Mouse (Mus musculus): ENCODE data around the gene Sec24c. TPM values are rescaled to one million over a fixed set of nuclear protein-coding genes. Genes with fewer than 3 reads are reported as not detected.

Gene Sec24c
- polyA plus RNA-seq, 1 experiment from 2014 or later: 92.7 TPM

DNA sequence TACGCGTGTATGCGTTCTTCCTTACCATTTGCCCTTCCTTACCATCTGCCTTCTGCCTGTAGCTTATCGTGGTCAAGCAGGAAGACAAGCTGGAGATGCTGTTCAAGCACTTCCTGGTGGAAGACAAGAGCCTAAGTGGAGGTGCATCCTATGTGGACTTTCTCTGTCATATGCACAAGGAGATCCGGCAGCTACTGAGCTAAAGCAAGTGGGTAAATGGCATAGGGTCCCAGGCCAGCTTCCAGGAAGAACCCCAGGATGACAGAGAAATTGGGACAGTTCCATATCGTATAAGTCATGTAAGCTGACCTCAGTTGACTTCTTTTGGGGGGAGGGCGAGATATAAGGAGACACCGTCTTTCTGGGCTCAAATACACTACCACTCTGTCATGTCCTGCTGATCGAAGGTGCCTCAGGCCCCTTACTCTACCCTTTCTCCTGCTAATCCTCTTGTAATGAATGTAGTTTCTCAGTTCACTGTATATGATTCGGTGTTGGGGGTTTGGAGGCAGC is 19.5 kb downstream of the Sec24c start:
- ATAC-seq: no peak

DNA sequence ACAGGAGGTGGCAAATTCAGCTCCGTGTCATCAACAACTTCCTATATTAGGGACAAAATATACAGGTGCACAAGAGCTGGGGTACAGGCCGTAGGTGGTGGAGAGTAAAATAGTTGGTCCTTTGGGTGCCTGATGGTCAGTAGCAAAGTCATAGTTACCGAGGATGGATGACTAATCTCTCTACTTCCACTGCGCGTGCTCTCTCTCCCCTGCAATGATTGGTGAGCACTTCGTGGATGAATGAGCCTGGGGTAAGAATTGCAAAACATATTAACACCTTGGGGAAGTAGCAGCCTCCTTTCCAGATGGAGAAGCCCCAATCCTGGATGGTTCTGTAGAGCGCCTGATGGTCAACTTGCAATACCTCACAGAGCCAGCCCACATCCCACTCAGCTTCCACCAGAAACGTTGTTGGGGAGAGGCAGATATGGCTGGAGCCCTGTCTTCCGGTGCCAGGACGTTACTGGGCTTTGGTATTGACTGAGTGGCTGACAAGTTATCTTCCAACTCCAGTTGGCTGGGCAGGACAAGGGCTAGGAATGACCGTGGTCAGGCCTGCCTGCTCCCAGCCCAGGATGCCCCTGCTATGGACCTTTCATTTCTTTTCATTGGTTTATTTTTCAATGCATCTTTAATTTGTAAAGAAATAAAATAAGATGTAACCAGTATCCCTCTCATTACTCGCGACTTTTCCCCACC is 20.2 kb downstream of the Sec24c start:
- H3K4me3 ChIP-seq (ENCODE audit: low read length): peak overlapping the region; percentile 82
- peak; percentile 27 for ATAC-seq
- WGBS: 43% methylated on average over 13 of the region's 13 CpGs
- no peaks in the 10 kb centered on the region for H3K27me3 ChIP-seq (replicated peaks; ENCODE audit: control insufficient read depth, insufficient read depth, low read length)
- no peaks in the 10 kb centered on the region for H3K9me3 ChIP-seq (ENCODE audit: control insufficient read depth, low read length)
- H3K4me2 ChIP-seq (ENCODE audit: low read depth, low read length): peak overlapping the region; percentile 84
- peaks cover 16% of the 10 kb centered on the region for H3K36me3 ChIP-seq (ENCODE audit: control insufficient read depth, insufficient read depth, low read length)
- peak overlapping the region; percentile 99; the same call in 1 of the 2 replicates for H3K27ac ChIP-seq (ENCODE audit: low read length)
- peaks cover 24% of the 10 kb centered on the region for H3K4me1 ChIP-seq (ENCODE audit: control insufficient read depth, insufficient read depth, low read length)
- H3K9ac ChIP-seq (ENCODE audit: low read depth, low read length): peak overlapping the region; percentile 95

More for the DNA sequence above, 19.5 kb downstream of the Sec24c start:
- Histone ChIP-seq H3K4me1 (ENCODE audit: control insufficient read depth, insufficient read depth, low read length) (peaks cover 21% of the 10 kb centered on the region), H3K9ac (ENCODE audit: low read depth, low read length) (no peak overlapping the region), H3K4me3 (ENCODE audit: low read length) (no peak overlapping the region), H3K27ac (ENCODE audit: low read length) (no peak overlapping the region), H3K27me3 (replicated peaks; ENCODE audit: control insufficient read depth, insufficient read depth, low read length) (no peaks in the 10 kb centered on the region), H3K36me3 (ENCODE audit: control insufficient read depth, insufficient read depth, low read length) (peaks cover 23% of the 10 kb centered on the region), H3K4me2 (ENCODE audit: low read depth, low read length) (no peak overlapping the region), H3K9me3 (ENCODE audit: control insufficient read depth, low read length) (no peaks in the 10 kb centered on the region)
- 93% methylated on average over 10 of the region's 10 CpGs for WGBS

DNA sequence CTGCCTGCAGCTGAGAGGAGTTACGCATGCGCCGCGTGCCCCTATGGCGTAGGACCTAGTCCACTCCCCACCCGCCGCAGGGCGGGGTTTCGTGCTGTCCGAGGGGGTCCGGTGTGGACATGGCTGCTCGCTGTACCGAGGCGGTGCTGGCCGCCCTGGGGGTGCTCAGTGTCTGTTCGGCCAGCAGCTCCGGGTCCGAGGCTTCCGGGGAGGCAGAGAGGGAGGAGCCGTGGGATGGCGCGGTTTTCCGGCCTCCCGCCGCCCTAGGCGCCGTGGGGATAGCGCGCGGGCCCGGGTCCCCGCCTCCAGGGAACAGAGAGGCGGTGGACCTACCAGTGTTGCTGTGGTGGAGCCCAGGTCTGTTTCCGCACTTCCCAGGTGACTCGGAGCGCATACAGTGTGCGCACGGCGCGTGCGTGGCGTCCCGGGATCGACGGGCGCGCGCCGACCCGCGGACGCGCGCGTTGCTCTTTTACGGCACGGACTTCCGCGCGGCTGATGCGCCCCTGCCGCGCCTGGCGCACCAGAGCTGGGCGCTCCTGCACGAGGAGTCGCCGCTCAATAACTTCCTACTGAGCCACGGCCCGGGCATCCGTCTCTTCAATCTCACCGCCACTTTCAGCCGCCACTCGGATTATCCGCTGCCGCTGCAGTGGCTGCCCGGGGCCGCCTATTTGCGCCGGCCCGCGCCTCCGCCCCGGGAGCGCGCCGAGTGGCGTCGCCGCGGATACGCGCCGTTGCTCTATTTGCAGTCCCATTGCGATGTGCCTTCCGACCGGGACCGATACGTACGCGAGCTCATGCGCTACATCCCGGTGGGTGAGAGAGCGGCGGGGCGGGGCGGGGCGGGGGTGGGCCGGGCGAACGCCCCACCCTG is 21.0 kb downstream of the Sec24c start, which contains the start of gene Fut11:
Fut11 (plus strand) TSS at position 85 of the 877 bp plus-strand sequence.
- H3K27me3 ChIP-seq (replicated peaks; ENCODE audit: control insufficient read depth, insufficient read depth, low read length): no peaks in the 10 kb centered on the region
- peak within 1 kb of the TSS; percentile 99 for H3K27ac ChIP-seq (ENCODE audit: low read length)
- H3K4me2 ChIP-seq (ENCODE audit: low read depth, low read length): peak within 1 kb of the TSS; percentile 84
- no peaks in the 10 kb centered on the region for H3K9me3 ChIP-seq (ENCODE audit: control insufficient read depth, low read length)
- ATAC-seq: peak; percentile 93
- peaks cover 24% of the 10 kb centered on the region for H3K4me1 ChIP-seq (ENCODE audit: control insufficient read depth, insufficient read depth, low read length)
- under 1% methylated on average over 111 of the region's 111 CpGs for WGBS
- H3K4me3 ChIP-seq (ENCODE audit: low read length): peak within 1 kb of the TSS; percentile 82
- H3K9ac ChIP-seq (ENCODE audit: low read depth, low read length): peak within 1 kb of the TSS; percentile 95
- peaks cover 16% of the 10 kb centered on the region for H3K36me3 ChIP-seq (ENCODE audit: control insufficient read depth, insufficient read depth, low read length)

DNA sequence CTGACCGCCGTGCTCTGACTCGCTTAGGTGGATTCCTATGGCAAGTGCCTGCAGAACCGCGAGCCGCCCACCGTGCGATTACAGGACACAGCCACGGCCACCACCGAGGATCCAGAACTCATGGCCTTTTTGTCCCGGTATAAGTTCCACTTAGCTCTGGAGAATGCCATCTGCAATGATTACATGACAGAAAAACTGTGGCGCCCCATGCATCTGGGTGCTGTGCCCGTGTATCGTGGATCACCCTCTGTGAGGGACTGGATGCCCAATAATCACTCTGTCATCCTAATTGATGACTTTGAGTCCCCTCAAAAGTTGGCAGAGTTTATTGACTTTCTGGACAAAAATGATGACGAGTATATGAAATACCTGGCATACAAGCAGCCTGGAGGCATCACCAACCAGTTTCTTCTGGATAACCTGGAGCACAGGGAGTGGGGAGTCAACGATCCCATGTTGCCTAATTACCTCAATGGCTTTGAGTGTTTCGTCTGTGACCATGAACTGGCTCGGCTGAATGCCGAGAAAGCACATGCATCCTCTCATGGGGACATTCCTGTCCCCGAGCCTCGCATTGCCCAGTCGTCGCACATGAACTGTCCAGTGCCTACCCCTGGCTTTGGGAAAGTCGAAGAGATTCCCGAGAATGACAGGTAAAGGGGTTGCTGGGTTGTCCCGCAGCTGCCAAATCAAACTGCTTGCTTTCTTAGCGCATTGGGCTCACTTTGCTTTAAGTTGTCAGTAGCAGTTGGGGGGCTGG is 21.8 kb downstream of the Sec24c start:
- 10% methylated on average over 27 of the region's 27 CpGs for WGBS
- peaks cover 13% of the 10 kb centered on the region for H3K36me3 ChIP-seq (ENCODE audit: control insufficient read depth, insufficient read depth, low read length)
- peaks cover 24% of the 10 kb centered on the region for H3K4me1 ChIP-seq (ENCODE audit: control insufficient read depth, insufficient read depth, low read length)
- H3K9ac ChIP-seq (ENCODE audit: low read depth, low read length): peak overlapping the region; percentile 95
- peak overlapping the region; percentile 99 for H3K27ac ChIP-seq (ENCODE audit: low read length)
- H3K27me3 ChIP-seq (replicated peaks; ENCODE audit: control insufficient read depth, insufficient read depth, low read length): no peaks in the 10 kb centered on the region
- H3K9me3 ChIP-seq (ENCODE audit: control insufficient read depth, low read length): no peaks in the 10 kb centered on the region
- peak overlapping the region; percentile 82 for H3K4me3 ChIP-seq (ENCODE audit: low read length)
- no peak; the same call in none of the 2 replicates for ATAC-seq
- H3K4me2 ChIP-seq (ENCODE audit: low read depth, low read length): peak overlapping the region; percentile 84

DNA sequence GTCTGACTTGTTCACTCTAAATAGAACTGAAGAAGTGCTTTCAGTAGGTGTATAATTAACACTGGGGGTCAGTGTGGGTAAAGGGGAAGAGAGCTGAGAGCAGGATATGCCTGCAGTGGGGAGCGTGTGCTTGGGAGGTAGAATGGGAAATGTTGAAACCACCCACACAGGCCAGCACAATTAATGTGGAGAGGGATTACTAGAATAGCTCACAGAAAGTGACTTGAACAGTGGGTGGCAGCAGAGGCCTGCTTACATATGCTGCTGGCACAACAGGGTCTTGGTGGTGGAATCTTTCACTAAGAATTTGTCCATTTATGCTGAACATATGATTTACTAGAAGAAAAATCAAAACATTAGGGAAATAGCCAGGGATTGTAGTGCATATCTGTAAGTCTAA is 22.9 kb downstream of the Sec24c start:
- H3K9ac ChIP-seq (ENCODE audit: low read depth, low read length): peak overlapping the region; percentile 3; the same call in 1 of the 2 replicates
- H3K4me2 ChIP-seq (ENCODE audit: low read depth, low read length): peak overlapping the region; percentile 84

DNA sequence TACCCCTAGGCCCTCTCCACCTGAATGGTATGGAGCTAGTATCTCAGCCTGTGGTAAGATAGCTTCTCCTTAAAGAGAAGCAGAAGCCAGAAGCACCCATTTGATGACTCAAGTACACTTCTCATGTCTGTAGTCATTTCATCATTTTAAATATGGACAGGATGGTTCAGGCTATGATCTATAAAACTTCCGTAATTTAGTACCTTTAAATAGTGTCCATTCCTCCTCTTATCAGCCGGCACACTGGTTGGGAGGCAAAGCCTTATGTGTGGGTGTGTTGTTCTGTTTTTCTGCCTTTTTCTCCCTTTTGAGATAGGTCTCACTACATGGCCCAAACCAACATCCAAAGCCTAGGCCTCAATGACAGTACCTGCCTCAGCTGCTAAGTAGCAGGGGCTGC is 24.4 kb downstream of the Sec24c start:
- no peak overlapping the region for H3K4me3 ChIP-seq (ENCODE audit: low read length)
- peaks cover 28% of the 10 kb centered on the region for H3K4me1 ChIP-seq (ENCODE audit: control insufficient read depth, insufficient read depth, low read length)
- 85% methylated on average over 2 of the region's 2 CpGs for WGBS

More for the DNA sequence above, 22.9 kb downstream of the Sec24c start:
- peak overlapping the region; percentile 82 for H3K4me3 ChIP-seq (ENCODE audit: low read length)
- H3K9me3 ChIP-seq (ENCODE audit: control insufficient read depth, low read length): no peaks in the 10 kb centered on the region
- ATAC-seq: no peak
- no peaks in the 10 kb centered on the region for H3K27me3 ChIP-seq (replicated peaks; ENCODE audit: control insufficient read depth, insufficient read depth, low read length)
- H3K36me3 ChIP-seq (ENCODE audit: control insufficient read depth, insufficient read depth, low read length): peaks cover 7% of the 10 kb centered on the region; the same call in 1 of the 2 replicates
- no peak overlapping the region for H3K27ac ChIP-seq (ENCODE audit: low read length)
- 7% methylated on average over 1 of the region's 1 CpGs for WGBS
- H3K4me1 ChIP-seq (ENCODE audit: control insufficient read depth, insufficient read depth, low read length): peaks cover 27% of the 10 kb centered on the region

DNA sequence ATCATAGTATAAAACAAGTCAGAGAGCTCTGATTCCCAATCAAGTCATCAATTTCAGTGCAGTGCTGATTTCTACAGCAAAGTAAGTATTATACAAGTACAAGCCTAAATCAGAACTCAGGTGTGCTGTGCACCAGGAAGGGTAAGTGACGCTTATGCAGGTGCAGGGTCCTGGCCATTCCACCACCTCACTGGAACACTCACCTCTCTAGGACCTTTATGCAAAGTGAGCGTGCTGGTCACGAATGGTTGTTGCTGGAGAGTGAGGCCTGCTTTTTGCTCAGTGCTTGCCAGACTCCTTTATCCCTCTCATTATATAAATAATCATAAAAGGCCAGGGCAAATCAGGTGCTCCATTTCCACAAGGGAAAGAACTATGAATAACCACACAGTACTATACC is 26.3 kb downstream of the Sec24c start:
- Histone ChIP-seq H3K9ac (ENCODE audit: low read depth, low read length) (no peak overlapping the region), H3K27ac (ENCODE audit: low read length) (no peak overlapping the region), H3K4me2 (ENCODE audit: low read depth, low read length) (no peak overlapping the region), H3K4me1 (ENCODE audit: control insufficient read depth, insufficient read depth, low read length) (peaks cover 28% of the 10 kb centered on the region), H3K4me3 (ENCODE audit: low read length) (no peak overlapping the region), H3K9me3 (ENCODE audit: control insufficient read depth, low read length) (no peaks in the 10 kb centered on the region), H3K27me3 (replicated peaks; ENCODE audit: control insufficient read depth, insufficient read depth, low read length) (no peaks in the 10 kb centered on the region), H3K36me3 (ENCODE audit: control insufficient read depth, insufficient read depth, low read length) (no peaks in the 10 kb centered on the region)
- no peak for ATAC-seq
- WGBS: 72% methylated on average over 3 of the region's 3 CpGs

More for the DNA sequence above, 24.4 kb downstream of the Sec24c start:
- ATAC-seq: no peak
- no peaks in the 10 kb centered on the region for H3K9me3 ChIP-seq (ENCODE audit: control insufficient read depth, low read length)
- no peak overlapping the region for H3K27ac ChIP-seq (ENCODE audit: low read length)
- H3K27me3 ChIP-seq (replicated peaks; ENCODE audit: control insufficient read depth, insufficient read depth, low read length): no peaks in the 10 kb centered on the region
- H3K9ac ChIP-seq (ENCODE audit: low read depth, low read length): no peak overlapping the region
- H3K36me3 ChIP-seq (ENCODE audit: control insufficient read depth, insufficient read depth, low read length): no peaks in the 10 kb centered on the region; the same call in 1 of the 2 replicates
- H3K4me2 ChIP-seq (ENCODE audit: low read depth, low read length): no peak overlapping the region

DNA sequence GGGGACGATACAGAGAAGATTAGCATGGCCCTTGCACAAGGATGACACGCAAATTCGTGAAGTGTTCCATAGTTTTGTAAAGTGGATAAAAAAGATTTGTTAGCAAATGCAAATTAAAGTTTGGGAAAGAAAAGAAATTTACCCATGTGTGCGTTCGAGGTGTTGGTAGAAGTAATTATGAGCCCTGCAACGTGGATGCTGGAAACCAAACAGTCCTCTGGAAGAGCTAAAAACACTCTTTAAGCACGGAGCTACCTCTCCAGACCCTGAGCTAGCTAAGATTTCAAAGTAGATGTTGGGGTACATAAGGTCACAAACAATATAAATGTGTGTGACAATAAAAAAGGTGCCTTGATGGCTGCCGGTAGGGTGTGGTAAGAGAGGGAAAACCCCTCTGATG is 27.4 kb downstream of the Sec24c start:
- Histone ChIP-seq H3K4me2 (ENCODE audit: low read depth, low read length) (peak overlapping the region; percentile 50), H3K27me3 (replicated peaks; ENCODE audit: control insufficient read depth, insufficient read depth, low read length) (no peaks in the 10 kb centered on the region), H3K4me3 (ENCODE audit: low read length) (peak overlapping the region; percentile 78), H3K27ac (ENCODE audit: low read length) (peak overlapping the region; percentile 19; the same call in 1 of the 2 replicates), H3K4me1 (ENCODE audit: control insufficient read depth, insufficient read depth, low read length) (peaks cover 20% of the 10 kb centered on the region), H3K36me3 (ENCODE audit: control insufficient read depth, insufficient read depth, low read length) (no peaks in the 10 kb centered on the region), H3K9ac (ENCODE audit: low read depth, low read length) (peak overlapping the region; percentile 36; the same call in 1 of the 2 replicates), H3K9me3 (ENCODE audit: control insufficient read depth, low read length) (no peaks in the 10 kb centered on the region)
- ATAC-seq: no peak
- 71% methylated on average over 8 of the region's 8 CpGs for WGBS

All from intestine, embryonic 16.5 days (tissue).